Mouse (Mus musculus) right cerebral cortex, postnatal 25 days (tissue): ENCODE measurements around the gene Col9a2.

Experiments used
- DNase-seq: peaks from one replicate; pipeline ENCODE4 v3.0.0; 2022

Col9a2 gene

GRCm38 (mm10) chr4:121039331-121040115, at the start of gene Col9a2:
Col9a2 (plus strand) TSS chr4:121039385.
- no peak for DNase-seq

GRCm38 (mm10) chr4:120992284-120992683, 46.9 kb upstream of the Col9a2 start:
- DNase-seq, result no peak

GRCm38 (mm10) chr4:120993025-120993424, 46.2 kb upstream of the Col9a2 start:
- DNase-seq, result no peak

GRCm38 (mm10) chr4:120995911-120996310, 43.3 kb upstream of the Col9a2 start:
- no peak for DNase-seq

GRCm38 (mm10) chr4:121001042-121001441, 38.1 kb upstream of the Col9a2 start:
- no peak for DNase-seq

GRCm38 (mm10) chr4:121001659-121002058, 37.5 kb upstream of the Col9a2 start:
- no peak for DNase-seq

- DNase-seq, result no peak
Measured at GRCm38 (mm10) chr4:121002400-121003171, 36.6 kb upstream of the Col9a2 start.

GRCm38 (mm10) chr4:121003611-121004091, 35.5 kb upstream of the Col9a2 start:
- DNase-seq, result no peak

GRCm38 (mm10) chr4:121004679-121005078, 34.5 kb upstream of the Col9a2 start:
- DNase-seq, result no peak

- DNase-seq, result no peak
Measured at GRCm38 (mm10) chr4:121007006-121007405, 32.2 kb upstream of the Col9a2 start.

- no peak for DNase-seq
Measured at GRCm38 (mm10) chr4:121008071-121008745, 31.0 kb upstream of the Col9a2 start.

GRCm38 (mm10) chr4:121009151-121009550, 30.0 kb upstream of the Col9a2 start:
- DNase-seq, result peak; percentile 32

GRCm38 (mm10) chr4:121010770-121011549, 28.2 kb upstream of the Col9a2 start:
- no peak for DNase-seq

GRCm38 (mm10) chr4:121014594-121015267, 24.5 kb upstream of the Col9a2 start:
- no peak for DNase-seq

- no peak for DNase-seq
Measured at GRCm38 (mm10) chr4:121015268-121015659, 23.9 kb upstream of the Col9a2 start.

- DNase-seq, result peak; percentile 43
Measured at GRCm38 (mm10) chr4:121016021-121016898, 22.9 kb upstream of the Col9a2 start.

GRCm38 (mm10) chr4:121016928-121017657, 22.1 kb upstream of the Col9a2 start, which contains the start of gene Smap2:
Smap2 (minus strand) TSS chr4:121017247.
- peak; percentile 98 for DNase-seq

GRCm38 (mm10) chr4:121018250-121018649, 20.9 kb upstream of the Col9a2 start:
- DNase-seq, result no peak

- DNase-seq, result peak; percentile 53
Measured at GRCm38 (mm10) chr4:121020040-121020790, 19.0 kb upstream of the Col9a2 start.
